Mouse (Mus musculus) heart, embryonic 10.5 days (tissue): ENCODE data around the gene Suv39h2. TPM values are rescaled to one million over a fixed set of nuclear protein-coding genes. Genes with fewer than 3 reads are reported as not detected.

Source experiments
- DNase-seq: peaks from one replicate; pipeline ENCODE4 v3.0.0-alpha.2; 2017; ENCODE audit warnings: low spot score
- H3K27ac ChIP-seq: fragments of 300-500 bp; sonication (generic); 2 replicates; pipeline ENCODE4 v1.5.1; 2016; ENCODE audit warnings: mild to moderate bottlenecking
- H3K27me3 ChIP-seq: fragments of 300-500 bp; sonication (generic); 2 replicates; pipeline ENCODE4 v1.6.1; 2016; ENCODE audit warnings: mild to moderate bottlenecking; ENCODE audit not compliant: poor library complexity, insufficient read depth, severe bottlenecking
- H3K36me3 ChIP-seq: fragments of 300-500 bp; sonication (generic); 2 replicates; pipeline ENCODE4 v1.6.1; 2016; ENCODE audit warnings: mild to moderate bottlenecking, moderate library complexity
- H3K4me1 ChIP-seq: fragments of 300-500 bp; sonication (generic); 2 replicates; pipeline ENCODE4 v1.6.1; 2016; ENCODE audit warnings: mild to moderate bottlenecking
- H3K4me3 ChIP-seq: fragments of 300-500 bp; sonication (generic); 2 replicates; pipeline ENCODE4 v1.5.1; 2016; ENCODE audit warnings: mild to moderate bottlenecking, moderate library complexity
- H3K9me3 ChIP-seq: fragments of 300-500 bp; sonication (generic); 2 replicates; pipeline ENCODE4 v1.6.1; 2016; ENCODE audit warnings: mild to moderate bottlenecking, moderate library complexity
- WGBS: fragments of 180-500 bp; shearing (Covaris S2); methylation state at CpG from one replicate; pipeline ENCODE4 v1.1.7; 2016; 5-methylcytosine and 5-hydroxymethylcytosine counted together
- polyA plus RNA-seq: library from polyadenylated mRNA; unstranded; fragments of >200 nt; fragmentation: Nextera tagmentation; extraction: Ambion mirVana; gene quantifications from 2 replicates; pipeline ENCODE4 v1.2.1, GENCODE M21; 2016

Suv39h2 gene
- polyA plus RNA-seq, 1 experiment from 2014 or later: 20.0 TPM

- WGBS: 78% methylated on average over 4 of the region's 4 CpGs
- peaks cover 68% of the 10 kb centered on the region for H3K36me3 ChIP-seq
- H3K27ac ChIP-seq: no peak overlapping the region
- no peaks in the 10 kb centered on the region for H3K27me3 ChIP-seq
- no peaks in the 10 kb centered on the region for H3K9me3 ChIP-seq
- H3K4me3 ChIP-seq: no peak overlapping the region
- no peaks in the 10 kb centered on the region for H3K4me1 ChIP-seq
- no peak for DNase-seq
Measured at GRCm38 (mm10) chr2:3456590-3456989, 18.2 kb downstream of the Suv39h2 start.

GRCm38 (mm10) chr2:3453096-3453495 lies 21.7 kb downstream of the Suv39h2 start:
- peaks cover 54% of the 10 kb centered on the region for H3K36me3 ChIP-seq
- no peak for DNase-seq
- no peak overlapping the region for H3K27ac ChIP-seq
- no peaks in the 10 kb centered on the region for H3K4me1 ChIP-seq
- no peak overlapping the region for H3K4me3 ChIP-seq
- H3K9me3 ChIP-seq: no peaks in the 10 kb centered on the region
- 89% methylated on average over 3 of the region's 3 CpGs for WGBS
- no peaks in the 10 kb centered on the region for H3K27me3 ChIP-seq

- no peak for DNase-seq
- Histone ChIP-seq H3K4me1 (no peaks in the 10 kb centered on the region), H3K4me3 (no peak overlapping the region), H3K27me3 (no peaks in the 10 kb centered on the region), H3K27ac (no peak overlapping the region), H3K9me3 (no peaks in the 10 kb centered on the region), H3K36me3 (peaks cover 29% of the 10 kb centered on the region)
- WGBS: 56% methylated on average over 2 of the region's 2 CpGs
Measured at GRCm38 (mm10) chr2:3449431-3449830, 25.4 kb downstream of the Suv39h2 start.

- no peak overlapping the region for H3K4me3 ChIP-seq
- 90% methylated on average over 4 of the region's 4 CpGs for WGBS
- no peak overlapping the region for H3K27ac ChIP-seq
- H3K9me3 ChIP-seq: no peaks in the 10 kb centered on the region
- no peak for DNase-seq
- H3K4me1 ChIP-seq: no peaks in the 10 kb centered on the region
- no peaks in the 10 kb centered on the region for H3K27me3 ChIP-seq
- H3K36me3 ChIP-seq: peaks cover 18% of the 10 kb centered on the region; the same call in 1 of the 2 replicates
Measured at GRCm38 (mm10) chr2:3445984-3446383, 28.8 kb downstream of the Suv39h2 start.

- 82% methylated on average over 7 of the region's 7 CpGs for WGBS
- H3K27me3 ChIP-seq: no peaks in the 10 kb centered on the region
- H3K9me3 ChIP-seq: no peaks in the 10 kb centered on the region
- H3K4me1 ChIP-seq: no peaks in the 10 kb centered on the region
- no peak overlapping the region for H3K4me3 ChIP-seq
- H3K36me3 ChIP-seq: peaks cover 13% of the 10 kb centered on the region; the same call in 1 of the 2 replicates
- DNase-seq: no peak
- H3K27ac ChIP-seq: no peak overlapping the region
Measured at GRCm38 (mm10) chr2:3444206-3444605, 30.6 kb downstream of the Suv39h2 start.

- WGBS: 63% methylated on average over 7 of the region's 7 CpGs
Measured at GRCm38 (mm10) chr2:3437956-3438355, 36.9 kb downstream of the Suv39h2 start.

GRCm38 (mm10) chr2:3435369-3436061 lies 39.3 kb downstream of the Suv39h2 start:
- H3K36me3 ChIP-seq: 0 out of 2 replicates have a peak, but pooled peaks cover 2% of the 10 kb centered on the region
- WGBS: 83% methylated on average over 6 of the region's 6 CpGs
- H3K27ac ChIP-seq: no peak overlapping the region
- no peak overlapping the region for H3K4me3 ChIP-seq
- no peaks in the 10 kb centered on the region for H3K27me3 ChIP-seq
- no peaks in the 10 kb centered on the region for H3K9me3 ChIP-seq
- no peaks in the 10 kb centered on the region for H3K4me1 ChIP-seq
- DNase-seq: no peak

More at GRCm38 (mm10) chr2:3437956-3438355, 36.9 kb downstream of the Suv39h2 start:
- H3K4me1 ChIP-seq: no peaks in the 10 kb centered on the region
- H3K4me3 ChIP-seq: no peak overlapping the region
- H3K9me3 ChIP-seq: no peaks in the 10 kb centered on the region
- no peaks in the 10 kb centered on the region for H3K27me3 ChIP-seq
- no peak overlapping the region for H3K27ac ChIP-seq
- H3K36me3 ChIP-seq: peaks cover 9% of the 10 kb centered on the region; the same call in 1 of the 2 replicates
- no peak for DNase-seq

GRCm38 (mm10) chr2:3430956-3431355 lies 43.9 kb downstream of the Suv39h2 start:
- Histone ChIP-seq H3K36me3 (no peaks in the 10 kb centered on the region), H3K4me3 (no peak overlapping the region), H3K27me3 (no peaks in the 10 kb centered on the region), H3K4me1 (no peaks in the 10 kb centered on the region), H3K9me3 (no peaks in the 10 kb centered on the region), H3K27ac (no peak overlapping the region)
- 83% methylated on average over 9 of the region's 9 CpGs for WGBS
- no peak for DNase-seq

- Histone ChIP-seq H3K27me3 (no peaks in the 10 kb centered on the region), H3K4me3 (peak overlapping the region; percentile 83), H3K27ac (peak overlapping the region; percentile 78), H3K4me1 (peaks cover 8% of the 10 kb centered on the region; the same call in 1 of the 2 replicates), H3K36me3 (no peaks in the 10 kb centered on the region), H3K9me3 (no peaks in the 10 kb centered on the region)
- DNase-seq: no peak
- 12% methylated on average over 9 of the region's 10 CpGs for WGBS
Measured at GRCm38 (mm10) chr2:3424579-3424910, 50.3 kb downstream of the Suv39h2 start.

- H3K36me3 ChIP-seq: no peaks in the 10 kb centered on the region
- WGBS: 2% methylated on average over 29 of the region's 29 CpGs
- peak within 1 kb of the TSS; percentile 78 for H3K27ac ChIP-seq
- H3K4me3 ChIP-seq: peak within 1 kb of the TSS; percentile 83
- peak; percentile 97 for DNase-seq
- no peaks in the 10 kb centered on the region for H3K27me3 ChIP-seq
- no peaks in the 10 kb centered on the region for H3K9me3 ChIP-seq
- peaks cover 8% of the 10 kb centered on the region; the same call in 1 of the 2 replicates for H3K4me1 ChIP-seq
Measured at GRCm38 (mm10) chr2:3423841-3424578, 50.8 kb downstream of the Suv39h2 start, which contains the start of gene Dclre1c. TSS of gene Dclre1c (plus strand) at chr2:3424131.

GRCm38 (mm10) chr2:3422548-3422947 lies 52.3 kb downstream of the Suv39h2 start, which contains the start of gene Meig1:
TSS of gene Meig1 (minus strand) at chr2:3422648.
- no peak within 1 kb of the TSS for H3K27ac ChIP-seq
- WGBS: 66% methylated on average over 3 of the region's 3 CpGs
- peak within 1 kb of the TSS; percentile 83; the same call in 1 of the 2 replicates for H3K4me3 ChIP-seq
- H3K27me3 ChIP-seq: peaks cover 9% of the 10 kb centered on the region; the same call in 1 of the 2 replicates
- H3K4me1 ChIP-seq: peaks cover 8% of the 10 kb centered on the region; the same call in 1 of the 2 replicates
- H3K36me3 ChIP-seq: no peaks in the 10 kb centered on the region
- DNase-seq: no peak
- H3K9me3 ChIP-seq: no peaks in the 10 kb centered on the region

GRCm38 (mm10) chr2:3420157-3420556 lies 54.7 kb downstream of the Suv39h2 start:
- H3K4me1 ChIP-seq: peaks cover 8% of the 10 kb centered on the region; the same call in 1 of the 2 replicates
- peaks cover 9% of the 10 kb centered on the region; the same call in 1 of the 2 replicates for H3K27me3 ChIP-seq
- H3K27ac ChIP-seq: no peak overlapping the region
- no peak overlapping the region for H3K4me3 ChIP-seq
- WGBS: 73% methylated on average over 4 of the region's 4 CpGs
- H3K9me3 ChIP-seq: no peaks in the 10 kb centered on the region
- H3K36me3 ChIP-seq: no peaks in the 10 kb centered on the region
- DNase-seq: no peak

- WGBS: 3% methylated on average over 38 of the region's 38 CpGs
- Histone ChIP-seq H3K27ac (no peak overlapping the region), H3K9me3 (no peaks in the 10 kb centered on the region), H3K4me3 (peak overlapping the region; percentile 64), H3K4me1 (no peaks in the 10 kb centered on the region), H3K36me3 (no peaks in the 10 kb centered on the region), H3K27me3 (peaks cover 9% of the 10 kb centered on the region; the same call in 1 of the 2 replicates)
- DNase-seq: peak; percentile 97
Measured at GRCm38 (mm10) chr2:3418883-3419431, 55.9 kb downstream of the Suv39h2 start.
